Mouse (Mus musculus): ENCODE results near the gene Scaf4.

GRCm38 (mm10) chr16:90329511-90329910 is 45.2 kb upstream of the Scaf4 start:
- TF ChIP-seq CTCF (IDR thresholded peaks at IDR 0.05) (no peak), EP300 (IDR thresholded peaks at IDR 0.05) (no peak)

Data from lung, postnatal 0 days (tissue).